Mouse (Mus musculus) forebrain, embryonic 14.5 days (tissue): ENCODE data around the gene Tmc6. TPM values are rescaled to one million over a fixed set of nuclear protein-coding genes. Genes with fewer than 3 reads are reported as not detected.

Source experiments
- ATAC-seq: fragments of 200-750 bp; cut with Nextera tagmentation; 2 replicates; pipeline ENCODE4 v1.8.0; 2017; ENCODE audit warnings: mild to moderate bottlenecking, moderate library complexity
- DNase-seq: peaks from one replicate; pipeline ENCODE4 v3.0.0-alpha.2; 2015; ENCODE audit warnings: low spot score
- H3K27ac ChIP-seq: fragments of 300-500 bp; sonication (generic); 2 replicates; pipeline ENCODE4 v1.5.1; 2014; ENCODE audit warnings: low read depth, mild to moderate bottlenecking, control low read depth, low read length, moderate library complexity
- H3K27me3 ChIP-seq: fragments of 300-500 bp; sonication (generic); replicated peaks from 2 replicates; pipeline ENCODE4 v1.6.1; 2014; ENCODE audit warnings: low read length, control low read depth, mixed read lengths; ENCODE audit not compliant: control insufficient read depth, insufficient read depth
- H3K36me3 ChIP-seq: fragments of 300-500 bp; sonication (generic); 2 replicates; pipeline ENCODE4 v1.6.1; 2014; ENCODE audit warnings: low read length, control low read depth; ENCODE audit not compliant: control insufficient read depth, insufficient read depth
- H3K4me1 ChIP-seq: fragments of 300-500 bp; sonication (generic); 2 replicates; pipeline ENCODE4 v1.6.1; 2014; ENCODE audit warnings: antibody characterized with exemption, low read length, control low read depth; ENCODE audit not compliant: control insufficient read depth, insufficient read depth
- H3K4me2 ChIP-seq: fragments of 300-500 bp; sonication (generic); 2 replicates; pipeline ENCODE4 v1.6.1; 2014; ENCODE audit warnings: mild to moderate bottlenecking, control low read depth, low read length
- H3K4me3 ChIP-seq: fragments of 300-500 bp; sonication (generic); 2 replicates; pipeline ENCODE4 v1.5.1; 2014; ENCODE audit warnings: low read depth, low read length, control low read depth
- H3K9ac ChIP-seq: fragments of 300-500 bp; sonication (generic); 2 replicates; pipeline ENCODE4 v1.6.1; 2014; ENCODE audit warnings: mild to moderate bottlenecking, low read length, control low read depth, moderate library complexity
- H3K9me3 ChIP-seq: fragments of 300-500 bp; sonication (generic); replicated peaks from 2 replicates; pipeline ENCODE4 v1.6.1; 2016; ENCODE audit warnings: low read length, control low read depth, mixed read lengths; ENCODE audit not compliant: control insufficient read depth
- WGBS: fragments of 180-500 bp; shearing (Covaris S2); extraction: QIAGEN DNeasy Blood & Tissue Kit; methylation state at CpG from one replicate; pipeline ENCODE4 v1.1.7; 2014; 5-methylcytosine and 5-hydroxymethylcytosine counted together
- polyA plus RNA-seq: library from polyadenylated mRNA; unstranded; fragments of >200 nt; fragmentation: Nextera tagmentation; extraction: Ambion mirVana; gene quantifications from 2 replicates; pipeline ENCODE4 v1.2.1, GENCODE M21; 2014

Gene Tmc6
- polyA plus RNA-seq, 1 experiment from 2014 or later: 2.6 TPM

DNA sequence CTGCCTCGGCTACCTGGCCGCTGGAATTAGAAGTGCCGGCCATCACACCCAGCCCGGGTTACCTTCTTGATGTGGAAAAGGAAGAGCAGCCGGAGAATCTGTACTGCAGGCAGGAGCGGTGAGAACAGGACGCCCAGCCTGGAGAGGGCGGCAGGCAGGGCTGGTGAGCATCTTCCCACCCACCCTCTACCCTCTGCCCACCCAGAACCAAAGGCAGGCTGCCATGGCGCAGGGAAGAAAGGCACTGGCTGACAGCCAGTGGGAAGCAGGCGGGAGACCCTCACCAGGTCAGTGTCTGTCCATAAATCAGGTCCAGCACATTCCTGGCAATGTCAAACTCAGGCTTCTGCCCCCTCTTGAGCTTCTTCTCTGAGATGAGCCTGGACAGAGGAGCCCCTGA is 11.6 kb downstream of the Tmc6 start:
- Histone ChIP-seq H3K4me2 (no peak overlapping the region), H3K36me3 (0 out of 2 replicates have a peak, but pooled peaks cover 23% of the 10 kb centered on the region), H3K4me3 (no peak overlapping the region), H3K27me3 (no peaks in the 10 kb centered on the region), H3K4me1 (0 out of 2 replicates have a peak, but pooled peaks cover 2% of the 10 kb centered on the region), H3K9me3 (no peaks in the 10 kb centered on the region), H3K9ac (no peak overlapping the region), H3K27ac (no peak overlapping the region)
- no peak for DNase-seq
- ATAC-seq: no peak
- 87% methylated on average over 10 of the region's 10 CpGs for WGBS

DNA sequence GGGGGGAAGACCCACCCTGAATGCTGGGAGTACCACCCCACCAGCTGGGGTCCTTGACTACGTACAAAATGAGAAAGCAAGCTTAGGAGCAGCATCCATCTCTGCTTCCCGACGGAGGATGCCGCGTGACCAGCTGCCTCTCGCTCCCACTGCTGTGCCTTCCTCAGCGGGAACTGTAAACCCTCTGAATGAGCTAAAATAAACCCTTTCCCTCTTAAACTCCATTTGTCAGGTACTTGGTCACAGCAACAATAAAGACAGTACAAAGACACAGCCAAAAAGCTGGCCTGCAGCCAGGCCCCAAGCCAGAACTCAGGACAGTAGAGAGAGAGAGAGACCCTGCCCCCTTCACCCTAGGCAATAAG is 12.3 kb downstream of the Tmc6 start:
- Histone ChIP-seq H3K27ac (no peak overlapping the region), H3K4me2 (no peak overlapping the region), H3K9me3 (no peaks in the 10 kb centered on the region), H3K9ac (no peak overlapping the region), H3K36me3 (peaks cover 30% of the 10 kb centered on the region), H3K27me3 (no peaks in the 10 kb centered on the region), H3K4me3 (no peak overlapping the region), H3K4me1 (0 out of 2 replicates have a peak, but pooled peaks cover 2% of the 10 kb centered on the region)
- ATAC-seq (peak; percentile 24; the same call in 1 of the 2 replicates), DNase-seq (peak; percentile 41)
- 56% methylated on average over 7 of the region's 7 CpGs for WGBS

DNA sequence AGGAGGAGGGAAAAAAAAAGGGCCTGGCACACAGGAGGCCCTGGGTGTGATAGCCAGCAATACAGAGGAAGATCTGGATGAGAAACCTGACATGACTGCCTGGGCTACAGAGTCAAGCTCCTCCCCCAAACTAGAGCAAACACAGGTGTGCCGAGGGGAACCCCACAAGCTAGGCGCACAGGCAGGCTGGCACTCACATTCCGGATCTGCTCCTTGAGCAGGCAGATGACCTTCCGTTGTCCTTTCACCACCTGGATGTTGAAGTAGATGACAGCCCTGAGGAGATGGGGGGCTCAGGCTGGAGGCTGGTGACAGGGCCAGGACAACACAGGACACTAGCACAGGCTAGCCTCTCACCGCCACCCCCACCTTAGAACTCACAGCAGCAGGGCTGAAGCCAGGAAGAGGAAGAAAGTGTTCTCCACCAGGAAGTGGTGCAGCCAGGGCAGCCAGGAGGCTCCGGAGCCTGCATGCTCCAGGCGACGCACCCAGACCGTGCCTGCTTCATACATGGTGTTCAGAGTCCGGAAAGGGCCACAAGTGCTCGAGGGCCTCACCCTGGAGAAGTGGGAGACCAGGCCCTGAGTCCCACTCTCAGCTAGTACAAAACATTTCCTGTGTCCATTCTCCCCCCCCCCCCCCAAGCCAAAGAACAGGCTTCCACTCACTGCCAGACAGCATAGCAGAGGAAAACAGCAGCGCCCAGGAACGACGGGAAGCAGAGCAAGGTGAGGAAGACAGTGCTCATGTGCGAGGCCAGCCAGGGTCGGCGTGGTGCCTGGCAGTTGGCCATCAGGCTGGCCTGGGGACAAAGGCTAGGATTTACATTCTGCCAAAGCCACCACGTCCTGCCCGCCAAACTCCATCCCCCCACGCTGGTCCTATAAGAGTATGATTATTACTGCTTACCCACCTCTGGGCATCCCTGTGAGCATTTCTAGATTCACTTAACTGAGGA is 13.0 kb downstream of the Tmc6 start:
- Histone ChIP-seq H3K9me3 (no peaks in the 10 kb centered on the region), H3K27me3 (no peaks in the 10 kb centered on the region), H3K36me3 (peaks cover 37% of the 10 kb centered on the region), H3K4me2 (no peak overlapping the region), H3K4me1 (0 out of 2 replicates have a peak, but pooled peaks cover 2% of the 10 kb centered on the region), H3K27ac (no peak overlapping the region), H3K9ac (no peak overlapping the region), H3K4me3 (no peak overlapping the region)
- 73% methylated on average over 20 of the region's 20 CpGs for WGBS
- ATAC-seq: no peak; the same call in 1 of the 2 replicates
- DNase-seq: no peak

DNA sequence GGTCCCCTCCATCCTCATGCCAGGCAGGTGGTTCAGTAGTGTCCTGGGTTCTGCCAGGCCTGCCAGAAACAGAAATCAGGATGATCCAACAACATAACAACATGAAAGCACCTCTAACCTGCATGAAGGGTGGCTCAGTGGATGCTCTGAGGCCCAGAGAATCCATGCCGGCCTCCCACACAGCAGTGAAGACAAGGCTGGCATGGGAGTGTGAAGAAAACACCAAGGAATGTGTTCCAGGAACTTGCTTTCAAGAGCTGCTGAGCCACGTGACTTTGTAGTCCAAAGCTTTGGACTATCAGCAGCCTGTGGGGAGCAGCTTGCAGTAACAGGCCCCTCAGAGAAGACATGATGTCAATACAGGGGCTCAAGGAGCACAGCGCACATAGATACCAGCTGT is 15.7 kb downstream of the Tmc6 start:
- 87% methylated on average over 3 of the region's 3 CpGs for WGBS
- ATAC-seq (no peak), DNase-seq (no peak)
- H3K27me3 ChIP-seq: no peaks in the 10 kb centered on the region
- no peak overlapping the region for H3K4me2 ChIP-seq
- no peaks in the 10 kb centered on the region for H3K9me3 ChIP-seq
- H3K9ac ChIP-seq: no peak overlapping the region
- H3K4me1 ChIP-seq: 0 out of 2 replicates have a peak, but pooled peaks cover 2% of the 10 kb centered on the region
- no peak overlapping the region for H3K27ac ChIP-seq
- peaks cover 62% of the 10 kb centered on the region for H3K36me3 ChIP-seq
- no peak overlapping the region for H3K4me3 ChIP-seq

DNA sequence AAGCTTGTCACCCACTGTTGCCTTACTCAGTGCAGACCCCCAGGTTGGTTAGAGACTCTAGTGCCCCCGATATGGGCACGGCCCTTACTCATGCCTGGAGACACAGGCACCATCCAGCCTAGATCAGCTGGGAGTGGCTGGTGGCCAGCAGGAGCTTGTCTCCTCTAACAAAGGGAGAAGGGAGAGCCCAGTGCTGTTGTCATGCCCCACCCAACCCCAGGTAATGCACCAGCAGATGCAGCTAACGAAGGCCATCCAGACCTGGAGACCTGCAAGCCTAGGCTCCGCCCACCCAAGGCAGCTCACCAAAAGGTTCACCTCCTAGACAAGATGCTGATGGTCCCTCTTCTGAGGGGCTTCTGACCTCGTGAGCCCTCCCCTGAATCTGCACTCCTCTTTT is 16.6 kb downstream of the Tmc6 start:
- Histone ChIP-seq H3K27ac (no peak overlapping the region), H3K27me3 (no peaks in the 10 kb centered on the region), H3K4me3 (no peak overlapping the region), H3K4me2 (no peak overlapping the region), H3K4me1 (0 out of 2 replicates have a peak, but pooled peaks cover 2% of the 10 kb centered on the region), H3K36me3 (peaks cover 71% of the 10 kb centered on the region), H3K9me3 (no peaks in the 10 kb centered on the region), H3K9ac (no peak overlapping the region)
- no peak for ATAC-seq
- DNase-seq: no peak
- WGBS: 84% methylated on average over 5 of the region's 5 CpGs

DNA sequence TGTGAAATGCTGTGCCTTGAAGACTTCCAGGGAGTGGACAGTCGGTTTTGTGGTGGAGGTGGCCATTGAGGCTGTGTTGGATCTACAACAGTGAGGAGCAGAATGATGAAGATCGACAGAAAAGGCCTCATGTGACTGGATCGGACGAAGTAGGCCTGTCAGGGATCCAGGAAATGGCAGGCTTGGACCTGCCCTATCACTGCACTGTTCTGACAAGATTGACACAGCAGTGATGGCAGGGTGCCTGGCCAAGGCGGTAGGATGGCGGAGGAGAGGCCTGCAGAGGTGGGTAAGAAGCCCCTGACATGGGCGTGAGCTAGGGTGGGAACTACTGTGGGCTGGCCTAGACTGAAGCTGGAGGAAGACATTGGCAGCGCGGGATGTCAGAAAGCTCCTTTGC is 17.7 kb downstream of the Tmc6 start:
- ATAC-seq: no peak
- Histone ChIP-seq H3K4me2 (no peak overlapping the region), H3K9me3 (no peaks in the 10 kb centered on the region), H3K4me1 (0 out of 2 replicates have a peak, but pooled peaks cover under 1% of the 10 kb centered on the region), H3K27me3 (no peaks in the 10 kb centered on the region), H3K4me3 (no peak overlapping the region), H3K27ac (no peak overlapping the region), H3K36me3 (peaks cover 81% of the 10 kb centered on the region), H3K9ac (no peak overlapping the region)
- no peak for DNase-seq
- WGBS: 90% methylated on average over 9 of the region's 9 CpGs

DNA sequence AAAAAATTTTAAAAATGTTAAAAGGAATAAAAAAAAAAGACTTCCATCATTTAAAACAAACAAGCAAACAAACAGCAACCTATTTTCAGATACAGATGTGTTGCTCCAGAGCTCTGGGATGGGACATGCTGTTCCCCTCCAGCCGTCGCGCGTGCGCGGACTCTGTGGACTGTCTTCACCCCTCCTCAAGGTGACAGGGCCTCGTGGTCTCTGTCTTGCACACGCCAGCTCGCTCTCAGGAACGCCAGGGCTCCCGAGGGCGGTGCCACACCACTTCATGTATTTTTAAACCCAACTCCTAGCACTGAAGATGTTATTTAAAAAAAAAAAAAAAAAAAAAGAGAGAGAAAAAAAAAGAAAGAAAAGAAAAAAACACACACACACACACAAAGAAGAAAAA is 19.8 kb downstream of the Tmc6 start:
- no peak for ATAC-seq
- peaks cover 95% of the 10 kb centered on the region for H3K36me3 ChIP-seq
- 91% methylated on average over 12 of the region's 12 CpGs for WGBS

DNA sequence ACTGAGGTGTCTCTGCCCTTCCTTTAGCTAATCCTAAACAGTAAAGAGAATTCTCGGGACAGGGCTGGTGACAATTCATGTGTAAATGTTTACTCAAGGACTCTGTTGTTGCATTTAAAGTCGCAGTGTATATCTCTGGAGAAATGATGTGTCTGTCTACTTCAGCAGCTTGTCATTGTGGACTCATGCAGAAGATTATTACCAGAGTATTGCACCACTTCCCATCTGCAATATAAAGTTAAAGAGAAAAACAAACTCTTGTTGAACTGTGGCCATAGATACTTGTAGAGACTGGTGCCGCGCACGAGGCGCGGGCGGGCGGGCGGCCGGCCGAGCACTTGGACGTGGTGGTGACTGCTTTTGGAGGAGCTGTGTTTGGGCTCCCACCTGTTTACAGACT is 20.2 kb downstream of the Tmc6 start:
- Histone ChIP-seq H3K36me3 (peaks cover 96% of the 10 kb centered on the region), H3K27ac (no peak overlapping the region), H3K9ac (no peak overlapping the region), H3K4me2 (no peak overlapping the region), H3K4me1 (no peaks in the 10 kb centered on the region), H3K4me3 (no peak overlapping the region), H3K27me3 (no peaks in the 10 kb centered on the region), H3K9me3 (no peaks in the 10 kb centered on the region)
- whole genome bisulfite sequencing: 91% methylated on average over 13 of the region's 13 CpGs
- DNase-seq (no peak), ATAC-seq (no peak)

More for the DNA sequence above, 19.8 kb downstream of the Tmc6 start:
- Histone ChIP-seq H3K4me2 (no peak overlapping the region), H3K4me1 (no peaks in the 10 kb centered on the region), H3K9ac (no peak overlapping the region), H3K27ac (no peak overlapping the region), H3K4me3 (no peak overlapping the region), H3K9me3 (no peaks in the 10 kb centered on the region), H3K27me3 (no peaks in the 10 kb centered on the region)
- DNase-seq: no peak
